Mouse (Mus musculus) olfactory bulb, adult 2 months (tissue): ENCODE measurements around the gene Hrasls5. TPM values are rescaled to one million over a fixed set of nuclear protein-coding genes. Genes with fewer than 3 reads are reported as not detected.

Experiments
- H3K27ac ChIP-seq: fragments of 200-500 bp; 2 replicates; pipeline ENCODE4 v1.5.1; 2012; ENCODE audit warnings: low read depth, low read length; ENCODE audit not compliant: insufficient read depth
- H3K4me1 ChIP-seq: fragments of 200-500 bp; 2 replicates; pipeline ENCODE4 v1.6.1; 2012; ENCODE audit warnings: low read length; ENCODE audit not compliant: control insufficient read depth, insufficient read depth
- H3K4me3 ChIP-seq: fragments of 200-500 bp; 2 replicates; pipeline ENCODE4 v1.5.1; 2012; ENCODE audit warnings: mild to moderate bottlenecking, low read depth, low read length, moderate library complexity; ENCODE audit not compliant: insufficient read depth
- CTCF ChIP-seq: fragments of 200-500 bp; IDR thresholded peaks from 2 replicates; pipeline ENCODE4 v1.5.1; 2012; ENCODE audit warnings: low read depth, mild to moderate bottlenecking, low read length, moderate library complexity; ENCODE audit not compliant: insufficient read depth
- POLR2A ChIP-seq: fragments of 200-500 bp; IDR thresholded peaks from 2 replicates; pipeline ENCODE4 v1.6.1; 2012; ENCODE audit warnings: mild to moderate bottlenecking, low read depth, low read length, moderate library complexity; ENCODE audit not compliant: insufficient read depth
- WGBS: fragments of 180-500 bp; shearing (Covaris S2); methylation state at CpG from one replicate; pipeline ENCODE4 v1.1.7; 2018; 5-methylcytosine and 5-hydroxymethylcytosine counted together
- polyA plus RNA-seq: library from polyadenylated mRNA; stranded (reverse); fragments of >200 nt; gene quantifications from 2 replicates; pipeline ENCODE4 v1.2.4, GENCODE M21; 2012; ENCODE audit warnings: low replicate concordance; ENCODE audit not compliant: missing spikeins, insufficient read depth, insufficient read length

Hrasls5 gene
- polyA plus RNA-seq, 1 experiment = not detected

GRCm38 (mm10) chr19:7617696-7618095 lies 5.4 kb downstream of the Hrasls5 start:
- Histone ChIP-seq H3K4me3 (no peak overlapping the region), H3K4me1 (peaks cover under 1% of the 10 kb centered on the region), H3K27ac (no peak overlapping the region)
- 26% methylated on average over 7 of the region's 7 CpGs for WGBS
- TF ChIP-seq CTCF = no peak
- no peak for TF ChIP-seq POLR2A

GRCm38 (mm10) chr19:7633021-7633420 lies 20.7 kb downstream of the Hrasls5 start:
- TF ChIP-seq POLR2A (no peak), CTCF (no peak)
- Histone ChIP-seq H3K4me3 (no peak overlapping the region), H3K27ac (no peak overlapping the region), H3K4me1 (no peaks in the 10 kb centered on the region)

DNA sequence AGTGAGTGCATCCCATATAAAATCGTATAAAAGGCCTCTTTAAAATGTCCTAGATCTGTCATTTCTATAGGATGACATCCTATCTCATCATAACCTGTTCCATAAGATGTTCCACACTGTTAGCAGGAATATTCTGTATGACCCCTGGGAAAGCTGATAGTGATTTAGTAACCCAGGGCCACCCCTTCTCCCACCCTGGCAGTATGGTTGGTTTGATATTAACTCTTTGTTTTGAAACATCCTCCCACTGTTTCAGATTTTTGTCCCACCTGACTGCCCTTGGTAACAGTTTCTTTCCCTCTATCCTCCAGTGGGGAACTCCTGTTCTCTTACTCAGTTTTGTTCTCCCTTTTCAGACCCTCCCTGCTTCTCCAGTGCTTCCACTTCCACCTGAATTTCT lies 21.4 kb downstream of the Hrasls5 start:
- no peak overlapping the region for H3K4me3 ChIP-seq
- no peak overlapping the region for H3K27ac ChIP-seq
- H3K4me1 ChIP-seq = no peaks in the 10 kb centered on the region
- 70% methylated on average over 1 of the region's 1 CpGs for WGBS
- no peak for TF ChIP-seq POLR2A
- no peak for TF ChIP-seq CTCF

GRCm38 (mm10) chr19:7648913-7649666 lies 36.7 kb downstream of the Hrasls5 start:
- 79% methylated on average over 8 of the region's 8 CpGs for WGBS
- Histone ChIP-seq H3K4me1 (no peaks in the 10 kb centered on the region), H3K27ac (no peak overlapping the region), H3K4me3 (no peak overlapping the region)
- no peak for TF ChIP-seq CTCF
- TF ChIP-seq POLR2A = no peak

DNA sequence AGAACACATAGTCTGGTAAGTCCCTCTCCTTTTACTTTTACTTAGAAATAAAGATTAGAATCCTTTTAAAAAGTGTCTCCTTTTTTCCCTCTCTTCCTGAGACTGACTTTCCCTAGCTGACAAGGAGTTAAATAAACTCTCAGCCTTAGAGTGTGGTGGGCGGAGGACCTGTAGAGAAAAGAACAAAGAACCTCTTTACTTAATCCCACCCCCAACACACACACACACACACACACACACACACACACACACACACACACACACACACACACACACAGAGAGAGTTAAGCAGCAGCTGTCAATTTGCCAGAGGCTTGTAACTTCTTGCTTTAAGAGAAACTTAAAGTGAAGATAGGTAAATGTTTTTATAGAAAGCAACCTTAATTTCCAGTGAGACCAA lies 59.7 kb downstream of the Hrasls5 start:
- TF ChIP-seq CTCF = no peak
- TF ChIP-seq POLR2A = no peak
- 8% methylated on average over 1 of the region's 1 CpGs for WGBS
- no peaks in the 10 kb centered on the region for H3K4me1 ChIP-seq
- H3K27ac ChIP-seq = no peak overlapping the region
- no peak overlapping the region for H3K4me3 ChIP-seq

- WGBS = 93% methylated on average over 1 of the region's 1 CpGs
- TF ChIP-seq POLR2A (no peak), CTCF (no peak)
- Histone ChIP-seq H3K4me3 (no peak overlapping the region), H3K27ac (no peak overlapping the region), H3K4me1 (no peaks in the 10 kb centered on the region)
Observed at GRCm38 (mm10) chr19:7687988-7688387, 75.6 kb downstream of the Hrasls5 start.

Other genes starting within 250 kb of the Hrasls5 start
- not detected in 2 replicates for gene Spindoc, start 229.5 kb upstream of the Hrasls5 start, polyA plus RNA-seq
- gene 2700081O15Rik, start 194.9 kb upstream of the Hrasls5 start, polyA plus RNA-seq = 113 TPM in 1 of 2 replicates, not detected in the other
- gene Rtn3, start 129.3 kb upstream of the Hrasls5 start, polyA plus RNA-seq = 345 and 642 TPM in 2 replicates
- gene Atl3, start 118.5 kb upstream of the Hrasls5 start, polyA plus RNA-seq = not detected in 2 replicates
- gene Pla2g16, start 55.1 kb upstream of the Hrasls5 start, polyA plus RNA-seq = not detected in 2 replicates
- not detected in 2 replicates for gene Lgals12, start 5.3 kb upstream of the Hrasls5 start, polyA plus RNA-seq
- not detected in 2 replicates for gene Slc22a19, start 98.8 kb downstream of the Hrasls5 start, polyA plus RNA-seq
- gene Slc22a26, start 190.1 kb downstream of the Hrasls5 start, polyA plus RNA-seq = not detected in 2 replicates